ENCODE assay signal across 28 mouse cellular contexts in genomic region chr9:21348152-21348551, GRCm38 (mm10). TPM values are rescaled to one million over a fixed set of nuclear protein-coding genes. Genes with fewer than 3 reads are reported as not detected.
DNase-seq lines count a peak whose midpoint lies in the region; ATAC-seq lines count a peak whose summit lies in the region.
"Had no signal": no experiment of that assay in that cellular context is flagged by ENCODE, and none has a peak within 500 bp of the region (broad histone marks: within the 10 kb centered on the region; RNA-seq: fewer than 3 reads in every experiment).

No protein-coding gene starts in this region.

- H3K4me3 ChIP-seq in limb, embryonic 13.5 days = no peak overlapping the region
- no peak overlapping the region for H3K4me3 ChIP-seq in limb, embryonic 10.5 days
- H3K4me3 ChIP-seq: embryonic facial prominence, embryonic 12.5 days; embryonic facial prominence, embryonic 15.5 days; forebrain, embryonic 15.5 days; hindbrain, embryonic 10.5 days; hindbrain, embryonic 13.5 days had no signal

- no peak overlapping the region for H3K4me2 ChIP-seq in limb, embryonic 13.5 days (replicated peaks)
- H3K4me2 ChIP-seq: embryonic facial prominence, embryonic 12.5 days; embryonic facial prominence, embryonic 15.5 days; forebrain, embryonic 15.5 days; heart, embryonic 11.5 days; hindbrain, embryonic 13.5 days had no signal

- H3K9me3 ChIP-seq in limb, embryonic 13.5 days = no peaks in the 10 kb centered on the region
- no peaks in the 10 kb centered on the region for H3K9me3 ChIP-seq in limb, embryonic 10.5 days (replicated peaks)
- H3K9me3 ChIP-seq: embryonic facial prominence, embryonic 12.5 days; embryonic facial prominence, embryonic 15.5 days; forebrain, embryonic 15.5 days; hindbrain, embryonic 13.5 days had no signal

- no peak for DNase-seq in limb, embryonic 10.5 days (ENCODE audit: low spot score)
- peak; percentile 59 for DNase-seq in 416B (ENCODE audit: low read depth)
- DNase-seq in adrenal gland, postnatal 36 days = no peak
- DNase-seq in embryo, embryonic 10 days (ENCODE audit: low spot score) = no peak
- DNase-seq: adrenal gland, adult 2 months; adrenal gland, postnatal 14 days; cerebellum, adult 18-20 months; cerebellum, adult 9-10 months; cerebellum, postnatal 14 days; gastrocnemius, postnatal 10 days; gastrocnemius, postnatal 36 days; heart, adult 11 months had no signal

- H3K9ac ChIP-seq in limb, embryonic 13.5 days = 0 out of 2 replicates have a peak overlapping the region, but pooled peaks have one; percentile 50
- H3K9ac ChIP-seq: embryonic facial prominence, embryonic 12.5 days; embryonic facial prominence, embryonic 15.5 days; forebrain, embryonic 15.5 days; hindbrain, embryonic 13.5 days had no signal

- H3K4me1 ChIP-seq in limb, embryonic 13.5 days = peaks cover 5% of the 10 kb centered on the region
- H3K4me1 ChIP-seq in limb, embryonic 10.5 days = peaks cover 10% of the 10 kb centered on the region
- H3K4me1 ChIP-seq: forebrain, embryonic 15.5 days had no signal

- ATAC-seq in limb, embryonic 13.5 days (ENCODE audit: low FRiP score, low read depth) = no peak
- ATAC-seq in granulocyte monocyte progenitor cell, adult 5-6 weeks (replicated peaks; ENCODE audit: poor library complexity, severe bottlenecking) = peak; percentile 83
- peak; percentile 41; the same call in 1 of the 2 replicates for ATAC-seq in neutrophil, adult 5-6 weeks (ENCODE audit: extremely low read depth, insufficient number of reproducible peaks, low FRiP score, poor library complexity, severe bottlenecking)
- ATAC-seq: CD4-positive, CD25-positive, alpha-beta regulatory T cell, adult 4 months; forebrain, embryonic 15.5 days; hindbrain, embryonic 16.5 days had no signal

- H3K36me3 ChIP-seq in limb, embryonic 13.5 days = peaks cover 88% of the 10 kb centered on the region
- peaks cover 89% of the 10 kb centered on the region for H3K36me3 ChIP-seq in limb, embryonic 10.5 days

- H3K27me3 ChIP-seq in limb, embryonic 13.5 days = no peaks in the 10 kb centered on the region
- H3K27me3 ChIP-seq in limb, embryonic 10.5 days (ENCODE audit: low read depth, poor library complexity, severe bottlenecking) = no peaks in the 10 kb centered on the region
- H3K27me3 ChIP-seq: embryonic facial prominence, embryonic 12.5 days; embryonic facial prominence, embryonic 15.5 days; forebrain, embryonic 15.5 days; hindbrain, embryonic 13.5 days had no signal

- H3K27ac ChIP-seq in limb, embryonic 13.5 days = no peak overlapping the region
- no peak overlapping the region for H3K27ac ChIP-seq in limb, embryonic 10.5 days
- H3K27ac ChIP-seq: embryonic facial prominence, embryonic 12.5 days; embryonic facial prominence, embryonic 15.5 days; forebrain, embryonic 15.5 days; hindbrain, embryonic 10.5 days; hindbrain, embryonic 13.5 days had no signal

- 90% methylated on average over 3 of the region's 3 CpGs for WGBS in limb, embryonic 13.5 days
- WGBS in limb, embryonic 10.5 days = 98% methylated on average over 3 of the region's 3 CpGs

RNA-seq across cellular contexts. Expression of gene Ilf3, which starts 19.5 kb away (rescaled TPM):
- 257 and 268 TPM in 2 replicates for polyA plus RNA-seq in limb, embryonic 13.5 days (2015; fragmentation: Nextera tagmentation; extraction: Ambion mirVana)
- polyA plus RNA-seq in limb, embryonic 10.5 days (2016; fragmentation: Nextera tagmentation; extraction: Ambion mirVana) = 320 and 362 TPM in 2 replicates
- total RNA-seq in granulocyte monocyte progenitor cell, adult 5-6 weeks (2014; fragmentation: Nextera tagmentation) = 82.0 and 84.2 TPM in 2 replicates
- total RNA-seq in granulocyte monocyte progenitor cell, adult 5-6 weeks (2017) = 73.4 and 104 TPM in 2 replicates
- 58.2 and 67.9 TPM in 2 replicates for total RNA-seq in neutrophil, adult 5-6 weeks (2017)
- 10 to 100 TPM; 52.6 to 66.1 TPM for total RNA-seq in adrenal gland, postnatal 36 days (2021)

RNA-seq across cellular contexts. Expression of gene Slc44a2, which starts 27.7 kb away (rescaled TPM):
- 118 and 131 TPM in 2 replicates for polyA plus RNA-seq in limb, embryonic 13.5 days (2015; fragmentation: Nextera tagmentation; extraction: Ambion mirVana)
- 68.5 and 81.1 TPM in 2 replicates for polyA plus RNA-seq in limb, embryonic 10.5 days (2016; fragmentation: Nextera tagmentation; extraction: Ambion mirVana)
- total RNA-seq in granulocyte monocyte progenitor cell, adult 5-6 weeks (2014; fragmentation: Nextera tagmentation) = 117 and 134 TPM in 2 replicates
- 83.5 and 89.1 TPM in 2 replicates for total RNA-seq in granulocyte monocyte progenitor cell, adult 5-6 weeks (2017)
- total RNA-seq in neutrophil, adult 5-6 weeks (2017) = 269 and 279 TPM in 2 replicates
- total RNA-seq in adrenal gland, postnatal 36 days (2021) = 10 to 100 TPM; 35.2 to 54.2 TPM

RNA-seq across cellular contexts. Expression of gene Ap1m2, which starts 36.0 kb away (rescaled TPM):
- polyA plus RNA-seq in limb, embryonic 13.5 days (2015; fragmentation: Nextera tagmentation; extraction: Ambion mirVana) = 10.5 and 11.7 TPM in 2 replicates
- polyA plus RNA-seq in limb, embryonic 10.5 days (2016; fragmentation: Nextera tagmentation; extraction: Ambion mirVana) = 7.8 and 8.6 TPM in 2 replicates
- total RNA-seq in granulocyte monocyte progenitor cell, adult 5-6 weeks (2014; fragmentation: Nextera tagmentation) = 2.5 and 5.4 TPM in 2 replicates
- 0.10 and 0.43 TPM in 2 replicates for total RNA-seq in granulocyte monocyte progenitor cell, adult 5-6 weeks (2017)
- 7.6 and 13.6 TPM in 2 replicates for total RNA-seq in neutrophil, adult 5-6 weeks (2017)
- total RNA-seq in adrenal gland, postnatal 36 days (2021) = not detected
- total RNA-seq: adrenal gland, adult 2 months; adrenal gland, postnatal 14 days; gastrocnemius, adult 18-20 months; gastrocnemius, postnatal 10 days; gastrocnemius, postnatal 36 days; heart, adult 8-10 months; heart, postnatal 25 days had no signal
- polyA plus RNA-seq: adrenal gland, adult 2 months; C2C12; heart, postnatal 0 days had no signal

RNA-seq across cellular contexts. Expression of gene Cdkn2d, which starts 56.9 kb away (rescaled TPM):
- 51.2 and 51.6 TPM in 2 replicates for polyA plus RNA-seq in limb, embryonic 13.5 days (2015; fragmentation: Nextera tagmentation; extraction: Ambion mirVana)
- polyA plus RNA-seq in limb, embryonic 10.5 days (2016; fragmentation: Nextera tagmentation; extraction: Ambion mirVana) = 32.7 and 38.0 TPM in 2 replicates
- total RNA-seq in granulocyte monocyte progenitor cell, adult 5-6 weeks (2014; fragmentation: Nextera tagmentation) = 11.0 and 12.9 TPM in 2 replicates
- total RNA-seq in granulocyte monocyte progenitor cell, adult 5-6 weeks (2017) = 15.4 and 16.7 TPM in 2 replicates
- 74.5 and 93.6 TPM in 2 replicates for total RNA-seq in neutrophil, adult 5-6 weeks (2017)
- 10 to 100 TPM; 14.2 to 16.0 TPM for total RNA-seq in adrenal gland, postnatal 36 days (2021)
